Mouse (Mus musculus) spleen, adult 12 weeks (tissue): Measurements from ENCODE around the gene Ubqln1.

Experiments
- DNase-seq: peaks from one replicate; pipeline ENCODE4 v3.0.0; 2022; ENCODE audit warnings: low spot score

Ubqln1 gene

GRCm38 (mm10) chr13:58201343-58201742, 14.1 kb downstream of the Ubqln1 start:
- no peak for DNase-seq

GRCm38 (mm10) chr13:58197981-58198640, 17.3 kb downstream of the Ubqln1 start:
- no peak for DNase-seq

GRCm38 (mm10) chr13:58197211-58197610, 18.2 kb downstream of the Ubqln1 start:
- DNase-seq, result no peak

DNA sequence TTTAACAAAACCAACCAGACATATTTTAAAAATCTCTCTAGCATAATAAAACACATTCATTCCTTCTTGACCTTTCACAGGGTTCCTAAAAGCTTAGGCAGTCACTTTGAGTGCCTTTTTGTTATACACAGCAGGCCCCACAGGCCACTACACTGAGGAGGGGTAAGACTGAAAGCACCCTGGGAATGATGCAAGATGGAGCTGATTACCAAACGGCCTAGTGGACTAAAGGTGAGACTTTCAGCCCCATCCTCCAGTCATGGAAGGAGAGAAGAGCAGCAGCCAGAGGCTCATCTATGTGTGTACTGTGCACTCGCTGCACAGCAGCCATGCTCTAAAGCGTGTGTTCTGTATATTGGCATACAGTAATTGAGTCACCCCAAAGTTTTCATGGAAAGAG, 20.5 kb downstream of the Ubqln1 start:
- no peak for DNase-seq

GRCm38 (mm10) chr13:58193221-58193620, 22.2 kb downstream of the Ubqln1 start:
- DNase-seq, result no peak

GRCm38 (mm10) chr13:58192146-58192545, 23.3 kb downstream of the Ubqln1 start:
- DNase-seq, result no peak

DNA sequence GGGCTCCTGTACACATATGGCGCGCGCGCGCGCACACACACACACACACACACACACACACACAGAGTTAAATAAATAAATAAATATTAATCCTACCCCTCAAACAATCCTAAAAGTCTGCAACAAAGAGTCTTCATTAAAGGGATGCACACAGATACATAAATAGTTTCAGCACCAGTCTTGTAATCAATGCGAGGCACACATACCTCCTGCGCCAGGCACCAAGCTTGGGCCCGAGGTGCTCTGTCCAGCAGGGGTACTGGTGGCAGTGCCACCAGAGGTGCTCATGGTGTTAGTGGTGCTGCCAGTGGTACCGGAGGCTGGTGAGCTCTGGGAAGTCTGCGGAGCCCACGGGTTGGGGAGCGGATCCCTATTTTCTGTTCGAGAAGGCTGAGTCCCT, 23.9 kb downstream of the Ubqln1 start:
- no peak for DNase-seq

- DNase-seq, result no peak
Observed at GRCm38 (mm10) chr13:58189473-58189872, 26.0 kb downstream of the Ubqln1 start.

- DNase-seq, result peak; percentile 79
Observed at GRCm38 (mm10) chr13:58188412-58188811, 27.0 kb downstream of the Ubqln1 start.

- no peak for DNase-seq
Observed at GRCm38 (mm10) chr13:58187751-58188150, 27.7 kb downstream of the Ubqln1 start.

DNA sequence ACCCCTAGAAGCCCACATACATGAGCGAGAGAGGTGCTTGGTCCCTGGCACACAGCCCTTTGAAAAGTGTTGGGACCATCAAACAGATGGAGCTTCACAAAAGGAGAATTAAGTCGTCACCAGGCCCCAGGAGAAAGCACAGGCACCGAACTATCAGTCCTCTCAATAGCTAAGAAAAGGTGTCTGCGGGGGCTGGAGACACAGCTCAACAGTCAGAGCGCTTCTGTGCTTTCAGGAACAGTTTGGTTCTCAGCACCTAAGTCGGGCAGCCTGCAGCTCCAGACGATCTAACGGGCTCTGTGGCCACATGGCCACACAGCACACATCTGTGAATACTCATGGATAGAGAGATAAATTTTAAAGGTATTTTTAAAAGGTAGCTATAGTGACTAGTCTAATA, 29.2 kb downstream of the Ubqln1 start:
- no peak for DNase-seq

- DNase-seq, result no peak
Observed at GRCm38 (mm10) chr13:58184111-58184510, 31.3 kb downstream of the Ubqln1 start.

GRCm38 (mm10) chr13:58181607-58182551, 33.6 kb downstream of the Ubqln1 start:
- DNase-seq, result no peak

DNA sequence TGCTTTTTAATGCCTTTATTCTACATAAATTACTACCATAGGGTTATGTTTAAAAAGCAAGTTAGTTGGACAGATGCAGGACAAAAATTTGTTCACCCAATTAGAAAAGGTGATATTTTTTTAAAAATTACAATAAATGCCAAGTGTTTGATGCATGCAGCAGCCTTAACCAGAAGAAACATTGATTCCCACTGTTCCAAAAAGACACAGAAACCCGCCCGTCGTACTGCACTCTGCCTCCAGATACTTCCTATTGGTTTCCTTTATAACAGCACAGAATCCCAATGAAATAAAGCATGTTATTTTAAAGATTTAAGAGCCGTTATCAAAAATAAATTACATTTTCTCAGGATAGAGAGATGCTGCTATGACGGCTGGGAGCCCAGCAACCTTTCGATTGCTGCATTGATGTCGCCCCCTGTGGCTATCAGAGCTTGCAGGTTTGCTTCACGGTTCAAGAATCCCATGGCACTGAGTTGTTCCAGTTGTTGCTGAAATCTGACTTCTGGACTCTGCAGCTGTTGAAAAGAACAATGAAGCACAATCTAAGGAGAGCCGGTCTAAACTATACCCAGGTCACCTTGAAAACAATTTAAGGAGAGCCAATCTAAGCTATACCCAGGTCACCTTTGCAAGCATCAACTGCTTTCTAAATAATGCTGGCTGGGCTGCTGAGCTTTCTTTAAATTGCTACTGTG, 37.8 kb downstream of the Ubqln1 start:
- DNase-seq, result no peak

GRCm38 (mm10) chr13:58176105-58176504, 39.3 kb downstream of the Ubqln1 start:
- no peak for DNase-seq

- no peak for DNase-seq
Observed at GRCm38 (mm10) chr13:58168119-58168518, 47.3 kb downstream of the Ubqln1 start.

DNA sequence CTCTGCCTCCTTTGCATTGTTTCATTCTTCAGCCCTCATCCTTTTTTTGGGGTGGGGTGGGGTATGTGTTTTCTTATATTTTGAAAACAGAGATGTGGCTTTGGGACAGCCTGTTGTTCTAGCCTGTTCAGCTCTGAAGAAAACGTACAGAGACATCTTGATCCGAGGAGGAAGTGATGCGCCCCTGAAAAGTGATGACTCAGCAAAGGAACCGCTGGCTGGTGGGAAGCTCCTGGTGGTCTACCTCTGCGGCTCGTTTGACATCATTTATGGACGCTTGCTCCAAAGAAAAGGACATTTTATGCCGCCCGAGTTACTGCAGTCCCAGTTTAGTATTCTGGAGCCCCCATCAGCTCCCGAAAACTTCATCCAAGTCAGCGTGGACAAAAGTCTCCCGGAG, 52.1 kb downstream of the Ubqln1 start:
- DNase-seq, result no peak

DNA sequence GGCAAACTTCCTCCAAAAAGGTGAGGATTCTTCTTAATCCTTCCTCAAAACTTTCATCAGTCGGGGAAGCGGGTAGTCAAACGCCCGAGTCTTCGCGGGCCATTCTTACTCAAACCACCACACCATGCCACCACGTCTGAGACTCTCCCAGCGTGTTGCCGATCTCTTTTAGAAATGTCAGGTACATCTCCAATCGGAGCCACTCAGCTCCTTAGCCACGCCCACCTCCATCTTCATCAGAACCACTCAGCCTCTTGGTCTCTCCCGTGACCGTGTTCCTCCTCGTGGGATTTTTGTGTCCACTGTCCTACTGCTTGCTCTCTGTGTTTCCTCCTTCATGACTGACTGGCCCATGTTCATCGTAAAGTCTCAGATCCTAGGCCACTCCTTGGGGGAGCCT, 54.7 kb downstream of the Ubqln1 start:
- no peak for DNase-seq

GRCm38 (mm10) chr13:58158099-58158912, 57.1 kb downstream of the Ubqln1 start:
- peak; percentile 79 for DNase-seq

DNA sequence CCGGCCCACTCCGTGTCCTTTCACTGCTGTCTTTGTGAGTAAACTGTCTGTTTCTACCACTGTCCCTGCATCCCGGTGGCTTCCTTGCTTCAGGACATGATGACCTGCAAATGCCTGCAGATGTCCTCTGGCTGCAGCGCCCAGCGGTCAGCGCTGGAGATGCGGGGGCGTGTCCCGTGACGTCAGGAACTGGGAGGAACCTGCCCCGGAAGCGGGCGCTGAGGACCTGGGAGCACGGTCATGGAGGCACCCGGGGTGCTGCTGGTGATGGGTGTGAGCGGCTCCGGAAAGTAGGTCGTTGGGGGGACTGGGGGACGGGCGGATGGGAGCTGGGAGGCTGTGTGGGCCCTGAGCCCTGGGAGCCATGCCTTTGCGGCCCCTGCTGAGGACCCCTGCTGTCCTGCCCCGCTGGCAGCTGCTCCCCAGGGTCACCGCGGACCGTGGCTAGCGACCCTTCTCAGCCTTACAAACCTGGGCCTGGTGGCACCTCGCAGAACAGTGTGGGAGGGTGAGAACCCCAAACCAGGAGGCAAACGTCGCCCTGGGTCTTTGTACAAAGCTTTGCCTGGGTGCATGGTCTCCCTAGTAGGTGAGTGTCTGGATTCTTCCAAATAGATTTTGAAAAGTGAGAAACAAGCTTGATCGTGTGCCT, 57.9 kb downstream of the Ubqln1 start, which contains the start of gene Idnk:
Gene Idnk, plus strand, starts transcription at position 203 of the 652 bp plus-strand sequence.
- DNase-seq, result peak; percentile 81

DNA sequence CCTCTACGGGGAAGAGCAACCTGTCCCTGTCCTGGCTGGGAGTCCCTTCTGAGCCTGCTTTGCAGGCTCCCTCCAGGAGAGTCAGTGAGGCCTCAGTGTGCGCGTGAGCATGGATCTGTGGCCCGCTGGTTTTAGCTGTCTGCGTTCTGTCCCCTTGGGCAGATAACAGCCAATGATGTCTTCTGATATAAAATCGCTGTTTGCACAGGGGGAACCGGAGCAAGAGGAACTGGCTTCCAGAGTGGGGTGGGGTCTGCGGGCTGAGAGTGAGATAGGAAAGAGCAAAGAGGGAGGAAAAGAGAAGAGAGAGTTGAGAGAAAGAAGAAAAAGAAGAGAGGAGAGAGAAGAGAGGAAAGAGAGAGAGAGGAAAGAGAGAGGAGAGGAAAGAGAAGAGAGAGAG, 58.4 kb downstream of the Ubqln1 start:
- DNase-seq, result no peak
